Mouse (Mus musculus): ENCODE measurements around the gene Pafah1b3. TPM values are rescaled to one million over a fixed set of nuclear protein-coding genes. Genes with fewer than 3 reads are reported as not detected.

Pafah1b3 gene
- polyA plus RNA-seq, 1 experiment from 2014 or later: 91.9 TPM

DNA sequence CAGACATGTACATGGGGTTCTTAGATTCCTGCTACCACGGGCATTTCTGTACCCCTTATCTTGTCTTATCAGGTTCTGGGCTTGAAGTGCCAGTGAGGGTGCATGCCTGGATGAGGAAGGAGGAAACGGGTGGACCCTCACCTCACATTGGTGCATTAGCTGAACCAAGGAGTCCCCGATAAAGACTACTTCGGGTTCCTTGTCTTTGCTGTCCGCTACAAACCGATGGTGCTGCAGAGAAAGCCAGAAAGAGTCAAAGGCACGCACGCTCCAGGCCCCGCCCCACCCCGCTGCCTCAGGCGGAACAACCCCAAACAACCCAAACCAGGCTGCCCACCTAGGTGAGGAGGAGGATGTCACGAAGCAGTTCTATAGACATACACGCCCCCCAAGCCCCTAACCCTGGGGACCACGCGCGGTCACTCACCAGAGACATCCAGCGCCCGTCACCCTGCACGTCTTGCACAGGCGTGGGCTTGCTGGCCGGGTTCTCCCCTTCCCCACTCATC is 787 bp downstream of the Pafah1b3 start:
- no peaks in the 10 kb centered on the region for H3K27me3 ChIP-seq (replicated peaks; ENCODE audit: control insufficient read depth, insufficient read depth, low read length)
- H3K9me3 ChIP-seq (ENCODE audit: control insufficient read depth): no peaks in the 10 kb centered on the region
- peak overlapping the region; percentile 98 for H3K4me2 ChIP-seq (replicated peaks; ENCODE audit: low read depth)
- WGBS: under 1% methylated on average over 21 of the region's 21 CpGs
- H3K27ac ChIP-seq (ENCODE audit: low read depth, low read length): peak overlapping the region; percentile 96
- TF ChIP-seq CTCF (IDR thresholded peaks at IDR 0.05; ENCODE audit: low read depth): no peak
- H3K4me1 ChIP-seq (replicated peaks; ENCODE audit: control insufficient read depth, insufficient read depth, low read length): no peaks in the 10 kb centered on the region
- peak; percentile 30; the same call in 1 of the 2 replicates for ATAC-seq
- peaks cover 30% of the 10 kb centered on the region for H3K36me3 ChIP-seq (ENCODE audit: control insufficient read depth, insufficient read depth)
- H3K4me3 ChIP-seq (ENCODE audit: low read depth, low read length): peak overlapping the region; percentile 80
- H3K9ac ChIP-seq (ENCODE audit: low read depth, low read length): peak overlapping the region; percentile 68

DNA sequence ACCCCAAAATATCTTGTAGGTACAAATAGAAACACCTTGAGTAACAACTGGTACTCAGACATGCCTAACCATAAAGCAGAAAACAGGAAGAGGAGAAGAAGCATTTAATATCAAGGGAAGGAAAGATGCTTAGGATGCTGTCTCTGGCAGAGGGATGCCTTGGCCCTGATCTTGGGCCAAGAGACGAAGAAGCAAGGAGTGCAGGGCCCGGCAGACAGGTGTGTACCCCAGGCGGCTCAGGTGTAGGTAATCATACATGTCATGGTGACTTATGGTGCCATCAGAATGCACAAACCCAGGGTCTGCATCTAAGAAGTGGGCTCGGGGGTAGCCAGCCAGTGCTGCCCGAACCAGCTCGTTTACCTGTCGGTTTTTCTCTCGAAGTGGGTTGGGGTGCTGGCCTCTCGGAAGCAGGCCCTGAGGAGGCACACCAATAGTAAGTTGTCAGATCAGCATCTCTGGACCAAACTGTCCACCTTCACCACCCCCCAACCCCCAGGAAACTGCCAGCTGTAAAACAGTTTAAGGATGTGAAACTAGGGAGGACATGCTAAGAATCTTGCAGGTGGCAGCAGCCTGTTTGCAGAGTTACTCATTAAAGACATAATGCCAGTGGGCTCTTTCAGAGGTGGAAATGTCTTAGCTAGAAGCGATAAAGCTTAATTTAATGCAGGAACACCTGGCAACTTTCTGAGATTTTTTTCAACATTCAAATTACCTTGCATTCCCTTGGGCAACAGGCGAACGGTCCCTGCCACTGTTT is 2.6 kb downstream of the Pafah1b3 start:
- Histone ChIP-seq H3K27me3 (replicated peaks; ENCODE audit: control insufficient read depth, insufficient read depth, low read length) (no peaks in the 10 kb centered on the region), H3K36me3 (ENCODE audit: control insufficient read depth, insufficient read depth) (peaks cover 48% of the 10 kb centered on the region), H3K4me1 (replicated peaks; ENCODE audit: control insufficient read depth, insufficient read depth, low read length) (no peaks in the 10 kb centered on the region), H3K4me2 (replicated peaks; ENCODE audit: low read depth) (no peak overlapping the region), H3K9me3 (ENCODE audit: control insufficient read depth) (no peaks in the 10 kb centered on the region), H3K9ac (ENCODE audit: low read depth, low read length) (no peak overlapping the region), H3K27ac (ENCODE audit: low read depth, low read length) (no peak overlapping the region), H3K4me3 (ENCODE audit: low read depth, low read length) (no peak overlapping the region)
- no peak for ATAC-seq
- no peak for TF ChIP-seq CTCF (IDR thresholded peaks at IDR 0.05; ENCODE audit: low read depth)
- WGBS: 88% methylated on average over 12 of the region's 12 CpGs

DNA sequence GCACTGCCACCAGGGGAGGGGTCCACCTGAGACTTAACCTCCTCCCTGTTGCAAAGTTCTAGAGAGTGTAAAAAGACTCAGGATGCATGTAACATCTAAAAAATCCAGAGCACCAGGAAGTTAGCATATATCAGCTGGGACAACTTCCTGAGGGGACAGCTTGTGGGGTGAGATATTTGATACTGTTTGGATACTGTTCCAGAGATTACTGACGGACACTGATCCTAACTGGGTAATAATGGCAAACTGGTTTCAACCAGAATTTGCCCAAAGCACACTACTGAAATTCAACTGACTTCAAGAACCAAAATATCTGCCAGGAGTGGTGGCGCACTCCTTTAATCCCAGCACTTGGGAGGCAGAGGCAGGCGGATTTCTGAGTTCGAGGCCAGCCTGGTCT is 3.3 kb downstream of the Pafah1b3 start:
- whole genome bisulfite sequencing: 91% methylated on average over 4 of the region's 4 CpGs
- Histone ChIP-seq H3K9ac (ENCODE audit: low read depth, low read length) (no peak overlapping the region), H3K4me2 (replicated peaks; ENCODE audit: low read depth) (no peak overlapping the region), H3K9me3 (ENCODE audit: control insufficient read depth) (no peaks in the 10 kb centered on the region), H3K27me3 (replicated peaks; ENCODE audit: control insufficient read depth, insufficient read depth, low read length) (no peaks in the 10 kb centered on the region), H3K4me3 (ENCODE audit: low read depth, low read length) (no peak overlapping the region), H3K4me1 (replicated peaks; ENCODE audit: control insufficient read depth, insufficient read depth, low read length) (no peaks in the 10 kb centered on the region), H3K36me3 (ENCODE audit: control insufficient read depth, insufficient read depth) (peaks cover 54% of the 10 kb centered on the region), H3K27ac (ENCODE audit: low read depth, low read length) (no peak overlapping the region)
- no peak for TF ChIP-seq CTCF (IDR thresholded peaks at IDR 0.05; ENCODE audit: low read depth)
- no peak for ATAC-seq

DNA sequence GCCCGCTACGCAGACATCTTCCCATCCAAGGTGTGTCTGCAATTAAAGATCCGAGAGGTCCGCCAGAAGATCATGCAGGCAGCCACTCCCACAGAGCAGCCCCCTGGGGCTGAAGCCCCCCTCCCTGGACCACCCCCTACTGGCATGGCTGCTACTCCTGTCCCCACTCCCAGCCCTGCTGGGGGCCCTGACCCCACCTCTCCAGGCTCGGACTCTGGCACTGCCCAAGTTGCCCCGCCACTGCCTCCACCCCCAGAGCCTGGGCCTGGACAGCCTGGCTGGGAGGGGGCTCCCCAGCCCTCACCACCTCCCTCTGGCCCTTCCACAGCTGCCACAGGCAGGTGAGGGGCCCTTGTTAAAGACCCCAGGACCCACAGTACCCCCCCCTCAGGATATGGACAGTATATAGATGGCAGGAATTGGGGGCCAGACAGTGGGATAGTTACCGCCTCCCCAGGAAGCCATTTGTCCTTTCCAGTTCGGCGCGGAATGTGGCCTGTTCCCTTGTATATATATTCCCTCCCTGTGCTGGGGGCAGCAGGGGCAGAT is 4.5 kb downstream of the Pafah1b3 start:
- no peaks in the 10 kb centered on the region for H3K27me3 ChIP-seq (replicated peaks; ENCODE audit: control insufficient read depth, insufficient read depth, low read length)
- H3K9me3 ChIP-seq (ENCODE audit: control insufficient read depth): no peaks in the 10 kb centered on the region
- H3K4me3 ChIP-seq (ENCODE audit: low read depth, low read length): no peak overlapping the region
- H3K4me2 ChIP-seq (replicated peaks; ENCODE audit: low read depth): no peak overlapping the region
- H3K27ac ChIP-seq (ENCODE audit: low read depth, low read length): peak overlapping the region; percentile 21; the same call in 1 of the 2 replicates
- no peak for ATAC-seq
- H3K36me3 ChIP-seq (ENCODE audit: control insufficient read depth, insufficient read depth): peaks cover 66% of the 10 kb centered on the region
- no peaks in the 10 kb centered on the region for H3K4me1 ChIP-seq (replicated peaks; ENCODE audit: control insufficient read depth, insufficient read depth, low read length)
- no peak for TF ChIP-seq CTCF (IDR thresholded peaks at IDR 0.05; ENCODE audit: low read depth)
- no peak overlapping the region for H3K9ac ChIP-seq (ENCODE audit: low read depth, low read length)
- 87% methylated on average over 10 of the region's 10 CpGs for WGBS

DNA sequence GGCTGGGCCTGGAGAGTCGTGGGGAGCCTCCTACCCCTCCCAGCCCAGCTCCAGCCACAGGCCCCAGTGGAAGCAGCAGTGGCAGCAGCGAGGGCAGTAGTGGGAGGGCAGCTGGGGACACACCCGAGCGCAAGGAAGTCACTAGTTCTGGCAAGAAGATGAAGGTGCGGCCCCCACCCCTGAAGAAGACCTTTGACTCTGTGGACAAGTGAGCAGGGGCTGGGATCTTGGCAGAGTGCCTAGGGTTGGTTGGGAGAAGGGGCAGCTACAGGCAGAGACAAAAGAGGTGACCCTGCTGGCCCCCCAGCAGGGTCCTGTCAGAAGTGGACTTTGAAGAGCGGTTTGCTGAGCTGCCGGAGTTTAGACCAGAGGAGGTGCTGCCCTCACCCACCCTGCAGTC is 5.7 kb downstream of the Pafah1b3 start:
- Histone ChIP-seq H3K9ac (ENCODE audit: low read depth, low read length) (no peak overlapping the region), H3K4me1 (replicated peaks; ENCODE audit: control insufficient read depth, insufficient read depth, low read length) (no peaks in the 10 kb centered on the region), H3K4me2 (replicated peaks; ENCODE audit: low read depth) (no peak overlapping the region), H3K27me3 (replicated peaks; ENCODE audit: control insufficient read depth, insufficient read depth, low read length) (no peaks in the 10 kb centered on the region), H3K4me3 (ENCODE audit: low read depth, low read length) (no peak overlapping the region), H3K36me3 (ENCODE audit: control insufficient read depth, insufficient read depth) (peaks cover 78% of the 10 kb centered on the region), H3K27ac (ENCODE audit: low read depth, low read length) (no peak overlapping the region; the same call in 1 of the 2 replicates), H3K9me3 (ENCODE audit: control insufficient read depth) (no peaks in the 10 kb centered on the region)
- ATAC-seq: no peak
- TF ChIP-seq CTCF (IDR thresholded peaks at IDR 0.05; ENCODE audit: low read depth): no peak
- WGBS: 42% methylated on average over 7 of the region's 7 CpGs

DNA sequence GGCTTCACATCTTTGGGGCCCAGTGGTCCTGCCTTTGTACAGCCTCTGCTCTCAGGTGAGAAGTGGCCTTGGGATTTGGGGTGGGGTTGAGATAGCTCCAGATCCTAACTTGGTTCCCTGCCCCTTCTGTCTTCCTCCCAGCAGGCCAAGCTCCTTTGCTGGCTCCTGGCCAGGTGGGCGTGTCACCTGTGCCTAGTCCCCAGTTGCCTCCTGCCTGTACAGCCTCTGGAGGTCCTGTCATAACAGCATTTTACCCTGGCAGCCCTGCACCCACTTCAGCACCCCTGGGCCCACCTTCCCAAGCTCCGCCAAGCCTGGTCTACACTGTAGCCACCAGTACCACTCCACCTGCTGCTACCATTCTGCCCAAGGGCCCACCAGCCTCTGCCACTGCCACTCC is 6.9 kb downstream of the Pafah1b3 start:
- no peaks in the 10 kb centered on the region for H3K4me1 ChIP-seq (replicated peaks; ENCODE audit: control insufficient read depth, insufficient read depth, low read length)
- no peak overlapping the region for H3K4me2 ChIP-seq (replicated peaks; ENCODE audit: low read depth)
- H3K27ac ChIP-seq (ENCODE audit: low read depth, low read length): no peak overlapping the region
- peaks cover 90% of the 10 kb centered on the region for H3K36me3 ChIP-seq (ENCODE audit: control insufficient read depth, insufficient read depth)
- H3K4me3 ChIP-seq (ENCODE audit: low read depth, low read length): no peak overlapping the region
- 61% methylated on average over 2 of the region's 2 CpGs for WGBS
- no peaks in the 10 kb centered on the region for H3K27me3 ChIP-seq (replicated peaks; ENCODE audit: control insufficient read depth, insufficient read depth, low read length)
- TF ChIP-seq CTCF (IDR thresholded peaks at IDR 0.05; ENCODE audit: low read depth): no peak
- ATAC-seq: peak; percentile 46
- H3K9me3 ChIP-seq (ENCODE audit: control insufficient read depth): no peaks in the 10 kb centered on the region
- H3K9ac ChIP-seq (ENCODE audit: low read depth, low read length): no peak overlapping the region

Data from intestine, postnatal 0 days (tissue).